Mouse (Mus musculus): ENCODE measurements around the gene R3hdml.

R3hdml gene

DNA sequence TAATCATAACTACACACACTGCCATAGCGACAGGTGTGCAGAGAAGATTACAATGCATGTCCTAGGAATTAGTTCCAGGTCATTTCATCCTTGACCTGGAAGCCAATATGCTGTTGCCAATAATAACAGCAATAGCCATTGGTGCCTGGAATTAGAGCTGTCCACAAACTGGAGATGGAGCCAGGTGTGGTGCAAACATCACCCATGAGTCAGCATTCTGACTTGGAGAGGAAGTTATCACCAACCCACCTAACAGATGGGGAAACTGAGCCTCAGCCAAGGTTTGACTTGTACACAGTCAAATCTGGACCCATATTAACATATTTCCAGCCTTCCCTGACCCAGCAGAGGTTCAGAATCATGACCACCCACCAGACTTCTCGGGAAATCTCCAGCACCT is 46.3 kb downstream of the R3hdml start:
- intact Hi-C loops (cut with DNase I): loop anchor here (10.0 kb wide), 1 partner anchor 176 kb away; no protein-coding TSS in a partner anchor

DNA sequence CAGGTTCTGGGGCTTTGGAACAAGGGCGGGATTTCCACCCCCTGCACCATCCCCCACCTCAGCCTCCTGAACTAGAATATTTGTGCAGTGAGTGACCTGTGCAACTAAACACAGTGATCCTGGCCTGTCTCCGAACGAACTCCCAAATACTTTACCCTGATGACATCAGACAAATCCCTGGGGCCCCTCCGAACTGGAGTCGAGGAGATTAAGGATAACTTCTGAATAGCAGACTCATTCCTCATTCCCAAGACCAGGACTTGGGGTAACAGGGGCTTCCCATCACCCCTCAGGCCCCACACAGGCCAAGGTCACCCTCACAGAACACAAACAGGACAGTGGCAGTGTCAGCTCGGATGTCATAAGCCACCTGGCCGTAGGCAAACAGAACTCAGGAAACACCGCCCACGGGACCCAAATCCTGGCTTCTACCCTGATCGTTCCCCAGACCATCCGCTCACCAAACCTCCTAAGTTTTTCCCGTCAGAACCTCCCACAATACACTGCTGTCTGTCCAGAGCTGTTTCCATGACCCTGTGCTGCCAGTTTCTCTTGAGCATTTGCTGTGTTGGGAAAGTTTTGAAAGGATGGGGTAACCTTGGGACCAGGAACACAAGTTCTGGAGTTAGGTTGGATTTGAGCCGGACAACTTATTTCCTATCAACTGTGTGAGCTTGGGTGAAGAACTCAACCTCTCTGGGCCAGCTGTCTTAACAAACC is 47.4 kb downstream of the R3hdml start:
- intact Hi-C loops (cut with DNase I): loop anchor here (10.0 kb wide), 1 partner anchor 175 kb away; no protein-coding TSS in a partner anchor

DNA sequence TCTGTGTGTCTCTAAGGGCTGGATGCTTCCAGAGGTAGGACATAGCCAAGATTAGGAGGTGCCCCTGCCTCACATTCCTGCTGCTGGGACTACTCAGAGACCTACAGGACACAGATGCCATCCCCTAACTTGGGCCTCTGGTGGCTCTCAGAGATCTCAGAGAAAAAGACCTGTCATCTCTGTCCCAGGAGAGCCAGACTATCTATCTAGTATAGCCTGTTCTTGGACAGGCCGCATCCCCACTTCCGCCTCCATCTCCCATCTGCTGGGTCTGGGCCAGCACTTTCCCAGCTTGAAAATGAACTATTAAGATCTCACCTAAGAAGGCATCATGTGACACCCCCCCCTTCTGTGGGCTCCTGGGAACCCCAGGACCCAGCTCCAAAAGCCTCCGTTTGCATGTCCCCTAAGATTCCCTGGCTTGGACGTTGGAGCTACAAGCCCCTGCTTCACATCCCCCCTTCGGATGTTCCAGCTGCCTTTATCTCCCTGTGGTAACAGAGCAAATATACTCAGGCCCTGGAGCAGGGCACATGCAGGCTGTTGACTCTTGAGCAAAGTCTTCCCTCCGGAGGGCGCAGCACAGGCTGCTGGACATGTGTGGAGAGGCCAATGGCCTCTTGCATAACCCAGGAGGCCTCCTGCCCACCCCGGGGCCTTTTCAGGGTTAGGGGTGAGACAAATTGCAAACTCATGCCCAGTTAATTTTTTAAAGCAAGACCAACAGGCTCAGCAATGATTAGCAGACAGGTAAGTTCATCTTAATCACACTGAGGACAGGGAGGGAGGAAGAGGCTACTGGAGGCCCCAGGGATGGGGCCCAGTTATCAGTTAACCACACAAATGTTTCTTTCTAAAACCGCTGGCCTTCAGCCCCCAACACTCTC is 48.4 kb downstream of the R3hdml start:
- intact Hi-C loops (cut with DNase I): no loop called here

DNA sequence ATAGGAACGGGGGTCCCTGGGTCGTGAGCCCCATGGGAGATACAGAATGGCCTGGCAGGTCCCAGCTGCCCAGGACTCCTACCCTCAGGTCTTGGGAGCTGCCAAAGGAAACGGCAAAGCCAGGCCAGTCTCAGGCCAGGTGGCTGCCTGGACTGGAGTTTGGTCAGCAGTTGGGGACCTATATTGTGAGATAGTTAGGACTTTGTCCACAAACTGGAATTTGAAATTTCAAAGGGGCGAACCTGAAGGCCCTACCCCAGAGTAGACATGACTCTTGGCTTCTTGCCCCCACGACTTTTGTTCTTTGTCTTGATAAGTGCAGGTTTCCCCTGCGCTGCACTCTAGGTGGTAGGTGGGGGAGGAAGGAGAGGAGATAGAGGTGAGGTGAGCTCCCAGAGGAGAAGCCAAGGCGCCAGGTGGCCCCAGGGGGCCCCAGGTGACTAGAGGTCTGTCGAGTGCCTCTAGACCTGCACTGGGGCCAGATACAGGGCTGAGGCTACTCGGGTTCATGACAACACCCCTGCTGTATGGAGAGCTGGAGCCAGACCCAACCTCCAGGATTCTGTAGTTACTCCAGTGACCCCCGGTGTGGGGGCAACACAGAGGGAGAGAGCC is 49.6 kb downstream of the R3hdml start:
- intact Hi-C loops (cut with DNase I): no loop called here

DNA sequence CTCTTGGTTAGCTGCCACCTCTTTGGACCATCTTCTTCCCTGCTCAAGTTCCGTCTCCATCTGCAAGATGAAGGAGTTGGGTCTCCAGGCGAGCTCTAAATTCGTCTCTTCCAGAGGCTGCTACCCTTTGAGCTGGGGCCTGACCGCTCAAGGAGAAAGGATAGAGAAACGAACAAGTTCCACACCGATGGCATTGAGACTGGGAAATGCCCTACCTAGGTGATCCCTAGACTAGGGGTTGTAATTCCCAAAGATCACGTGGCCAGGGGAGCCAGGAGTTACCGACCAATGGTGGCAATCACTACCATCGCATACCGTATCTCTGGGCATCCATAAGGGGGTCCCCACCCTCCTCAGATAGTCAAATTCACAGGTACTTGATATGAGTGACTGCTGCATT is 50.6 kb downstream of the R3hdml start:
- intact Hi-C loops (cut with DNase I): no loop called here

DNA sequence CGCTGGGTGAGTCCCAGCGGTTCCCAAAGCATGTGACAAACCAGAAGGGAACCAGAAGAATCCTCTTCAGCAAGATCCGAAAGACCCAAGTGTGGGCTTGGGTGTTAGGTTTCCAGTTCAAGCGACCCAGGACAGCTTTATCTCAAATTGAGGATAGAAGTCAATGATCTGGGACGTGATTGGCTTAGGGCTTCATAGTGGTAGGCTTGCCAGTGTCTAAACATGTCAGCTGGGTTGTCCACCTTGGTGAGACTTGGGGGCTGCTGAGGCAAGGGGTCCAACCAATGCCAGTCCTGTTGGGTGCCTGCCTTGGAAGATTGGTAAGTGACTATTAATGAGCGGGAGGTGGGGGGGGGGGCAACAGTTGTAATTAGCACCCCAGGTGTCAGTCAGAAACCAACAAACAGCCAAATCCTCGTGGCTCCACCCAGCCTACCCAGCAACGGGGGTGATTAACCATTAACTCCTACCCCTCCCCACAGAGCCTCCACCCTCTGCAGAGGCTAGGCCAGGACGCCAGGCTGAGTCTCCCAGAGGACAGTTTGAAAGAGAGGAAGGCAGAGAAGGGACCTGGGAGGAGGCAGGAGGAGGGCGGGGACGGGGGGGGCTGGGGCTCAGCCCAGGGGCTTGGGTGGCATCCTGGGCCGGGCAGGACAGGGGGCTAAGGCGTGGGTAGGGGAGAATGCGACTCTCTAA is 54.7 kb downstream of the R3hdml start:
- intact Hi-C loops (cut with DNase I): no loop called here

DNA sequence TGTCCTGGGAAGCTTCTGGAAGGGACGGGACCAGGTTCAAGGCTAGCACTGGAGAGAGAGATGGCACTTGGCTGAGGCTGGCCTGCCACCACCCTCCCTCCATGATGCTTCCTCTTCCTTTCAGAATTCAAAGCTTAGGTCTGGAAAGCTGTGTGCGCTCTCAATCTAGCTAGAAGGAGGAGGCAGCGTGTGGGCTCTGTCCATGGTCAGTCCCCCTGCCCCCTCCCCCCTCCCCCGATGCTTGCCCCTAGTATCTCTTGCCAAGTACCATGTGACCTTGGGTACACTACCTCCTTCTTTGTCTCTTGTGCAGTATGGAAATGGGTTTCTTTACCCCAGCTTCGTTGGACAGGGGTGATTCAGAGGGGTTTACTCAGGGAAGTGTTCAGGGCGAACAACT is 56.7 kb downstream of the R3hdml start:
- intact Hi-C loops (cut with DNase I): no loop called here

DNA sequence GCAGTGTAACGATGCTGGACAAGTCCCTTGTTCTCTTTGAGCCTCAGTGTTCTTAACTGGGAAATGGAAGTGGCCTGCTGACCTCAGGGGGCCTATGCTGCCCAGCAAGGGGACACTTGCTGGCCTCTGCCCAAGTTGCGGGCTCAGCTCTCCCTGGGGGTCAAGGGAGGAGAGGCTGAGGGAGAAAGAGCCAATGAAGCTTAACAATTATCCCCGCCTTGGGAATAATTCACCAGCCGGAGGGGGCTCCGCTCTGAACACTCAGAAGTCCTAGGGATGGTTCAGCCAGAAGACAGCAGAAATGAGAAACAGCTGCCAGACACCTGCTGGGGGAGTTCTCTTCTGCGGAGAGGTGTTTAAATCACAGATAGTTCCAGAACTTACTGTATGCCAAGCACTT is 57.7 kb downstream of the R3hdml start:
- intact Hi-C loops (cut with DNase I): no loop called here
